Mouse (Mus musculus) kidney, adult 9 months (tissue): Measurements from ENCODE around the gene Dst.

Source experiments
- DNase-seq: peaks from one replicate; pipeline ENCODE4 v3.0.0; 2022

Gene Dst

DNA sequence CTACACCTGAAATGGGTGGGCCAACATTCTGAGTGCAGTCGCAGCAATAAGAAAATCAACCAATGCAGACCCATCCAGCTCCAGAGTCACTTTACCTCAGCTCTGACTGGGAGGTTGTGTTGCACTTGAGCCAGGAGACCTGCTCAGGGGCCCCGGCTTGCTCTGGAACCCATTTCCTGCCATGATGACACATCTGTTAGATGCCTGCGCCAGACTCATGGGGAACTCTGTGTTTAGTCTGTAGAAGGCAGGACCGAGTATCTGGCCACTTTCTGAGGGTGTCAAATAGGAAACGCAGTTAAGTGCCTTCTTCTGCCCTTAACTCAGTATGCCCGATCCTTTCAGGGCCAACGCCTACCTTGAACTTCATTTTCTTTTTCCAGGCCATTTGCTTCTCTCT is 162.4 kb downstream of the Dst start:
- DNase-seq: no peak

DNA sequence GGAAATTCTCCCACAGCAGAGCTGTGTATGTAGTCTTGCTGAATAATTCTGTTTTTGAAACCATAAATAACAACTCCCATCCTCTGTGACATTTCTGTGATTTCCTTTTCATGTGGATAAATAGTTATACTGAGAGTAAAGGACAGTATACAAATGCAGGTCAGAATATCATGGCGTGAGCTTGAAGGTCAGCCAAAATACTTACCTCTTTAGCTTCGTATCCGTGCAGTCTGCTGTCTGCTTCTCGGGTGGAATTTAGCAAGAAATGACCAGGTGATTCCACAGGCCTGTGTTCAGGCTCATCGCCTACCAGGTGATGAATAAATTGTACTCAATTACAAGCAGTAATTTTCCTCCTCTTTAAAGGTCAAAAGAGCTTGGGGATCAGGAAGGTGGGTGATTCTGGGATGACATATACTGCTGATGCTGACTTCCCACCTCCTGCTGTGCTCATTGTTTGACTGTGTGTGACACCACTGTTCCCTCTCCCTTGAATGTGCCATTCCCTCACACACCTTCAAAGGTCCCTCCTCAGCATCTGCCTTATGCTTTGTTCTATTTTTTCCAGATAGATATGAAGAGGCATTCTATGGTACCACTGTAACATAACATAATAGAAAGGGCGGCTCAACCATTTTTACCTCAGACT is 163.1 kb downstream of the Dst start:
- no peak for DNase-seq

DNA sequence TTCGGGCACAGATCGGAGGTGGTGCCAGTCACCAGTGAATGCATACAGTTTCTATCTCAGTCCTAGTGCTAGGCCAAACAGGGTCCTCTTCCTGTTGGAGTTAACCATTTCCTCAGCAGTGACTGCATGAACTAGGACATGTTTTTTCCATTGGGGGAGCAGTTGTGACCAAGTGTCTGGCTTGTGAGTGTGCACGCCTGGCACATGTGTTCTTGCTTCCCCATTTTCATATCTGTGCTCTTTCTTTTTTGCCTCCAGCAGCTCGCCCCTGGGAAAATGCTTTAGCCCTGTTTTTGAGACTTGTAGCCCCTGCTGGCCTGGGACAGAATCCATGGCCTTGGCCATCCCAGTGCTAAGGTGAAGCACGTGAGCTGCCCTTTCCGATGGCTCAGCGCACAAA is 164.2 kb downstream of the Dst start:
- DNase-seq: no peak

- DNase-seq: no peak
Observed at GRCm38 (mm10) chr1:34073436-34074169, 165.6 kb downstream of the Dst start.

- DNase-seq: no peak
Observed at GRCm38 (mm10) chr1:34074245-34075187, 166.5 kb downstream of the Dst start.

GRCm38 (mm10) chr1:34076701-34077421 is 168.8 kb downstream of the Dst start:
- no peak for DNase-seq

DNA sequence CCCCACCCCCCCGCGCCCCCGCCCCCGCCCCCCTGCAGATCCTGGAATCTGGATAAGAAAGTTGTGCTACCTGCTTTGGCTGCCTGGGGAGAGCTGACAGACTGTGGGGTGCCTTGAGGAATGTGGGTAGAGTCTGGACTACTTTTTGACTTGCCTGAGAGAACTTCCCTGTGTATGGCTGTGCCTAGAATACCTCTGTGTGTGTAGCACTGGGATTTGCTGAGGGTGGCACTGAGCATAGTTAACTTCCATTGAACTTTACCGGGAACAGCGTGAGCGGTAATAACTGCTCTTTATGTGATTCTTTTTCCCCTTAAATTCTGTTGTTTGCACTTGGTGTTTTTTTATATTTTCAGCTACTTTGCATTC is 169.4 kb downstream of the Dst start:
- no peak for DNase-seq

- DNase-seq: no peak
Observed at GRCm38 (mm10) chr1:34077941-34078340, 169.9 kb downstream of the Dst start.

DNA sequence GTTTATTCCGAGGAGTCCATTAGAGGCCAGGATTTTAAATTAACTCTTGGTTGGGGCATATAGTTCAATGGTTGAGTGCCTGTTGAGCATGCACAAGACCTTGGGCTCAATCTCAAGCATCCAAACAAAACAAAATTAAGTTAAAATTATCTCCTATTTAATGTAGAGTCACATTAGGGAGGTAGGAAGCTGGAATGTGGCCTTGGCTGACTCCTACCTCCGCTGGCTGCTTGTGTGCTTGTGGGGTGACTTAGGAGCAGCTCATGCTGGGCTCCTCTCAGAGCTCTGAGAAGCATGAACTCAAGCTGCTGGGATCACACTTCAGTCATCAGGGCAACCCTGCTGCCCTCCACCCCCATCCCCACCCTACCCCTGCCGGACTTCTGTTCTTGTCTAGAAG is 181.0 kb downstream of the Dst start:
- DNase-seq: peak; percentile 47

- DNase-seq: no peak
Observed at GRCm38 (mm10) chr1:34090700-34091099, 182.7 kb downstream of the Dst start.

DNA sequence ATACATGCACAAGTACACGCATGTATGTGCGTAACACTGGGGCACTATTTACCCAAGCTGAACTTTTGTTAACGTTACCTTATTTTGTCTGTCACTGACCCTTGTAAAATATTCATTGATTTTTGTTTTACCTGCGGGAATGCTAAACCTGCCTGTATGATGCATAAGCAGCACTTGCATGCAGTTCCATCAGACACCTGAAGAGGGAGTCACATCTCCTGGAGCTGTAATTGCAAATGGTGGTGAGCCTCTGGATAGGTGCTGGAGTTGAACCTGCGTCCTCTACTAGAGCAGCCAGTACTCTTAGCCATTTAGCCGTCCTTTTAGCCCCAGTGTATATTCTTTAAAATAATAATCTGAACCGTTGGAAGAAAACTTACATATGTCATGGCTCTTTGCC is 185.6 kb downstream of the Dst start:
- DNase-seq: no peak

DNA sequence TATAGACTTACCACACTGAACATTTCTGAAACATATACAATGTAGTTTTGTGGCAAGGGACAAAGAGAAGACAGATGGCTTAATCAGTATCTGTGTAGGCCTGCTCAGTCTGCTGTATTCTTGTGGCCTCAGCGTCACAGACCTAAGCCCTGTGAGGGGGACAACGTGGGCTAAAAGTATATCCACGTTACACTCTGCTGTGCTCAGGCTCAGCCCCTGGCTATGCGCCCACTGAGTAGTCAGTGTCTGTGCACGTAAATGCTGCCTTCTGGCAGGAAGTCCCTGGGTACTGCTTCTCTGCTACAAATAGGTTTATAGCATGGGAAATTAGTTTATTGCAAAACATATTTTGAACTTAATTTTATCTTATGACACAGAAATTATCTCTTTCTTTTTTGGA is 186.3 kb downstream of the Dst start:
- no peak for DNase-seq

DNA sequence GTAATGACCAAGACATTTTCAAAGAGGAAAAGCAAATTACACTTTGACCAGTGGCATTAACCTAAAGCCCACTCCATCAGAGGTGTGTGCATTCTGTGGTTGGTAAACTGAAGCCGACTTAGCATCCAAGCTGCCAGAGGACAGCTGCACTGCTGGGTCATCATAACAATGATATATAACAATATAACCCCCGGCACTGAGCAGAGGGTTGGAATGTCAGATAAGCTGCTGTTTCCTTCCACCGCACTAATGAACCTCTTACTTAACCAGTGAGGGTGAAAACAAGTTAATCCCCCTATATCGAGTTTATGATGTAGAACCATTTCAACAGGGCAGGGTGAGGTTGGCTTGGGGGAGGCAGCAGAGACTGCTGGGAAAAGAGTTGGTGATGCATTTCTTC is 187.1 kb downstream of the Dst start:
- no peak for DNase-seq

DNA sequence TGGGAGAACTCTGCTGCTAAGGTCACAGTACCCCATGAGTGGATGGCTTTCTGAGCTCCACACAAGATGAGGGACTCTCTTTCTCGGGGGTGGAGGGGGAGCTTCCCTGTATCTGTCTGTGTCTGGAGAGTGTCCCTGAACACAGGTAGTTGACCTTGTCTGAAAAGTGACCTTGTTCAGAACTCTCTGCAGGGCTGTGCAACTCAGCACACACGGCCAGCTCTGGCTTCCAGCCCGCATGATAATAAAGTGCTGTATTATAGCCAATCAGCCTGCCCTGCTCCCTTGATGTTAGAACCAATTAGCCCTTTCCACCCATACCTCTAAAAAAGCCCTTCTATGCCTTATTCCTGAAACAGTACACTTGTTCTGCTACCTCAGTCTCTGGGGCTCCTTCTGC is 188.9 kb downstream of the Dst start:
- DNase-seq: peak; percentile 60

DNA sequence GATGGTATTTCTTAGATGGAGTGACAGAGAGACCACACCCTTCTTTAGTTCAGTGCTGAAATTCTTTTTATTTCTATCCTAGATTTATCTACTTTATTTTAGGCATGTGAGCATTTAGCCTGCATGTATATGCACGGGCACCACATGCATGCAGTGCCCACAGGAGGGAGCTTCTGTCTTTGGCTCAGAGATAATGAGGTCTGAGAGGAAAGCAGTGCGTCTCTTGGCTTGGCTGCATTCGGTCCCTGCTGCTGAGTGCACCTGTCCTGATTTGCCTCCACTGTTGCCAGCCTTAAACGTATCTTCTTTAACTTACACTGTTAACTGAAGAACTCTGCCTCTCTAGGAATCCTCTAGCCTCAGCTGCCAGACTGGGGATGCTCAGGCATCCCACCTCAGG is 189.6 kb downstream of the Dst start:
- no peak for DNase-seq

- no peak for DNase-seq
Observed at GRCm38 (mm10) chr1:34099439-34099838, 191.4 kb downstream of the Dst start.

GRCm38 (mm10) chr1:34100385-34100784 is 192.4 kb downstream of the Dst start:
- no peak for DNase-seq

GRCm38 (mm10) chr1:34102604-34103003 is 194.6 kb downstream of the Dst start:
- DNase-seq: no peak

GRCm38 (mm10) chr1:34103176-34103575 is 195.2 kb downstream of the Dst start:
- no peak for DNase-seq

GRCm38 (mm10) chr1:34103713-34104172 is 195.7 kb downstream of the Dst start:
- DNase-seq: peak; percentile 26

DNA sequence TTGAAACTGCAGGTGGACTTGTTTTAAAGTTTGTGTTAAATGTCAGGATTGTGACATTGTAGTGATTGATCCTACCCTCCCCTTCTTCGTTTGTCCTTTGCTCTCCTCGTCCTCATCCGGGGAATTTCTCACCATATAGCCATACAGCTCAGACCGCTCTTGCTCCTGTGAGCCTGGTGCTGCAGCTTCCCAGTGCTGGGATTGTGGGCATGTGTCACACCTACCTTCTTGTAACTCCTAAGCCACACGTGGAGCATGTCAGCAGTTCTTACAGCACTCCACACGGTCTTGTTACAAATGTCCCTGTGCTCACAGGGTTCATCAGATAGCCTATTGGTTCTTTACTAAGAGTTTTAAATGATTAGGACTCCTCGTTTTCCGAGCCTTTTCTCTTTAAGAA is 196.8 kb downstream of the Dst start:
- DNase-seq: no peak

DNA sequence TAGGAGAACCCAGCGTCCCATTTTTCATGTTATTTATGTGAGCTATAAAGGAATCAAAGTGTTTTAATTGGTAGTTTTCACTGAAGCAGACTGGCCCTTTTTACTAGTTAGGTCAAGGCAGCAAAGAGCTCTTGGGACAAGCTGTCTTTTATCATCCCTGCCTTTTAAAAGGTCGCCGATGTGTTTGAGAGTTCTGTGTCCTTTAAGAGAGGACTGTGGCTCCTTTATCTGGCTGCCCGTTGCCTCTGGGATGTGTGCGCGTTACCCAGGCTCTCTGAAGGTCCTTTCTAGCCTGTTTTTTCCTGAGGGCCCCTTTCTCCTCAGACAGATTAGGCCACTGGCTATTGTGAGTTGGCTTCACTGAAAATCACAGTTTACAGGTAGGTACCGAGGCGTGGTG is 198.6 kb downstream of the Dst start:
- DNase-seq: no peak

- DNase-seq: no peak
Observed at GRCm38 (mm10) chr1:34107076-34107475, 199.1 kb downstream of the Dst start.
